Mouse (Mus musculus): ENCODE measurements around the gene Syne1.

DNA sequence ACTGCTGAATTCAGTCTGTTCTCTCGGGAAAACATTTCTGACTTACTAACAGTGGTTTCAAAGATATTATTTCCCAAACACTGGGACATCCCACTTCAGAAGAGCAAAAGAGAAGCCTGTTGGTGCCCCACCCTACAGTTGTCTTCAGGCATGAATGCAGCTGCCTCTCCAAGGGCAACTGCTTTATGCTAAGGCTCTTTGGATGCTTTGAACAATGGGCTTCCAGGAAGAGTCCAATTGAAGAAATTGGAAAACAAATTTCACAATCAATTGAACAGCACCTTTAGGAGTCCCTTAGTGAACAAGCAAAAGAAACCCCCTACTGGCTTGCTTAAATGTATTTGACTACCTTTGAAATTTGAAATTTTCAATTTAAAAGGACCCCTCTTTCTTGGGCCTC is 524.1 kb downstream of the Syne1 start:
- TF ChIP-seq CTCF (IDR thresholded peaks at IDR 0.05; ENCODE audit: low read depth) (no peak), EP300 (IDR thresholded peaks at IDR 0.05; ENCODE audit: low read depth) (no peak)

All from liver, postnatal 0 days (tissue).